In genomic region chr13:34642941-34643875, GRCm38 (mm10) we compare ENCODE assay signal across 9 mouse cellular contexts. TPM values are rescaled to one million over a fixed set of nuclear protein-coding genes. Genes with fewer than 3 reads are reported as not detected.
A peak's percentile ranks its signal among the peaks of the same experiment; 100 is the strongest.
DNase-seq lines count a peak whose midpoint lies in the region; ATAC-seq and TF ChIP-seq lines count a peak whose summit lies in the region.
"Had no signal": no experiment of that assay in that cellular context is flagged by ENCODE, and none has a peak within 500 bp of the region (broad histone marks: within the 10 kb centered on the region; RNA-seq: fewer than 3 reads in every experiment).

No protein-coding gene starts in this region.

- peak; percentile 84 for TF ChIP-seq CTCF in liver, embryonic 14.5 days (IDR thresholded peaks at IDR 0.05; ENCODE audit: low read depth)

- no peak overlapping the region for H3K4me3 ChIP-seq in liver, embryonic 14.5 days (ENCODE audit: insufficient read depth in 1 of 2, low read depth in 2 of 2, low read length in 2 of 2)
- H3K4me3 ChIP-seq: myocyte had no signal

- TF ChIP-seq EP300 in liver, embryonic 14.5 days (IDR thresholded peaks at IDR 0.05; ENCODE audit: low read depth), result no peak

- no peak overlapping the region for H3K9ac ChIP-seq in liver, embryonic 14.5 days (replicated peaks)

- peak; percentile 61 to 76 for DNase-seq in left cerebral cortex, adult 18-20 months (ENCODE audit: low spot score in 2 of 2)
- no peak for DNase-seq in left cerebral cortex, adult 11 months (ENCODE audit: low spot score)
- DNase-seq in adipocyte (ENCODE audit: low spot score), result peak; percentile 83
- peak; percentile 75 for DNase-seq in embryo, embryonic 9.5 days (ENCODE audit: extremely low spot score)
- peak; percentile 70 for DNase-seq in hindlimb bud, embryonic 11.5 days (ENCODE audit: extremely low spot score, low read depth, low spot score)
- DNase-seq in liver, embryonic 14.5 days (ENCODE audit: low read depth in 3 of 3, low spot score in 3 of 3), result no peak
- DNase-seq in retina, embryonic 14.5 days (ENCODE audit: low spot score), result peak; percentile 90

- H3K4me2 ChIP-seq in liver, embryonic 14.5 days (ENCODE audit: low read depth), result no peak overlapping the region

- no peak overlapping the region for H3K27ac ChIP-seq in liver, embryonic 14.5 days

- no peaks in the 10 kb centered on the region for H3K9me3 ChIP-seq in liver, embryonic 14.5 days (ENCODE audit: control insufficient read depth, low read length)

- no peaks in the 10 kb centered on the region for H3K4me1 ChIP-seq in liver, embryonic 14.5 days (replicated peaks; ENCODE audit: control insufficient read depth in 2 of 2, insufficient read depth in 2 of 2, low read length in 1 of 2)

- ATAC-seq in liver, embryonic 14.5 days (ENCODE audit: insufficient read depth), result no peak
- ATAC-seq in megakaryocyte-erythroid progenitor cell, adult 5-6 weeks (replicated peaks; ENCODE audit: low FRiP score, low TSS enrichment, poor library complexity, severe bottlenecking), result no peak

- H3K27me3 ChIP-seq in liver, embryonic 14.5 days (ENCODE audit: control insufficient read depth, insufficient read depth, low read length), result no peaks in the 10 kb centered on the region

- WGBS in liver, embryonic 14.5 days (ENCODE audit: insufficient replicate concordance), result 23% methylated on average over 7 of the region's 7 CpGs

- no peaks in the 10 kb centered on the region for H3K36me3 ChIP-seq in liver, embryonic 14.5 days (replicated peaks; ENCODE audit: control insufficient read depth, insufficient read depth, low read depth)

RNA-seq across cellular contexts. Expression of gene Pxdc1, which starts 10.1 kb away (rescaled TPM):
- total RNA-seq in left cerebral cortex, adult 18-20 months (2021), result 1 to 10 TPM; 5.1 to 7.9 TPM
- 7.9 and 9.3 TPM in 2 replicates for polyA plus RNA-seq in liver, embryonic 14.5 days (2012; rRNA removed)
- 8.1 and 10.4 TPM in 2 replicates for polyA plus RNA-seq in liver, embryonic 14.5 days (2014; fragmentation: Nextera tagmentation; extraction: Ambion mirVana)
- total RNA-seq in megakaryocyte-erythroid progenitor cell, adult 5-6 weeks (2014; fragmentation: Nextera tagmentation), result not detected in 2 replicates
- total RNA-seq in megakaryocyte-erythroid progenitor cell, adult 5-6 weeks (2017), result not detected in 2 replicates

Comparison
In these comparisons a context has a peak if more than half of its experiments do, and no peak if none do; other contexts are left out.
1. DNase-seq: peak in left cerebral cortex, adult 18-20 months (2 of 2), adipocyte (single experiment), embryo, embryonic 9.5 days (single experiment), hindlimb bud, embryonic 11.5 days (single experiment) and retina, embryonic 14.5 days (single experiment); none in left cerebral cortex, adult 11 months (single experiment) and liver, embryonic 14.5 days (0 of 3).
2. RNA of gene Pxdc1, which starts 10.1 kb away (total RNA-seq): 5.1 to 7.9 TPM in left cerebral cortex, adult 18-20 months; not detected in megakaryocyte-erythroid progenitor cell, adult 5-6 weeks; every median in the first group is over 4 times any median in the second.